Mouse (Mus musculus) forebrain, embryonic 12.5 days (tissue): ENCODE measurements around the gene Tdg. TPM values are rescaled to one million over a fixed set of nuclear protein-coding genes. Genes with fewer than 3 reads are reported as not detected.

Experiments used
- ATAC-seq: fragments of 200-750 bp; cut with Nextera tagmentation; 2 replicates; pipeline ENCODE4 v1.8.0; 2017; ENCODE audit warnings: moderate TSS enrichment; ENCODE audit not compliant: low FRiP score
- H3K27ac ChIP-seq: fragments of 300-500 bp; sonication (generic); 2 replicates; pipeline ENCODE4 v1.5.1; 2016; ENCODE audit warnings: mild to moderate bottlenecking
- H3K27me3 ChIP-seq: fragments of 300-500 bp; sonication (generic); 2 replicates; pipeline ENCODE4 v1.6.1; 2016; ENCODE audit warnings: mild to moderate bottlenecking
- H3K36me3 ChIP-seq: fragments of 300-500 bp; sonication (generic); replicated peaks from 2 replicates; pipeline ENCODE4 v1.6.1; 2016; ENCODE audit warnings: mild to moderate bottlenecking
- H3K4me1 ChIP-seq: fragments of 300-500 bp; sonication (generic); 2 replicates; pipeline ENCODE4 v1.6.1; 2016
- H3K4me2 ChIP-seq: fragments of 300-500 bp; sonication (generic); 2 replicates; pipeline ENCODE4 v1.6.1; 2016; ENCODE audit warnings: mild to moderate bottlenecking, moderate library complexity
- H3K4me3 ChIP-seq: fragments of 300-500 bp; sonication (generic); replicated peaks from 2 replicates; pipeline ENCODE4 v1.5.1; 2016; ENCODE audit warnings: mild to moderate bottlenecking
- H3K9ac ChIP-seq: fragments of 300-500 bp; sonication (generic); 2 replicates; pipeline ENCODE4 v1.6.1; 2016; ENCODE audit warnings: mild to moderate bottlenecking
- H3K9me3 ChIP-seq: fragments of 300-500 bp; sonication (generic); 2 replicates; pipeline ENCODE4 v1.6.1; 2016
- WGBS: fragments of 180-500 bp; shearing (Covaris S2); methylation state at CpG from one replicate; pipeline ENCODE4 v1.1.7; 2016; 5-methylcytosine and 5-hydroxymethylcytosine counted together
- polyA plus RNA-seq: library from polyadenylated mRNA; unstranded; fragments of >200 nt; fragmentation: Nextera tagmentation; extraction: Ambion mirVana; gene quantifications from 2 replicates; pipeline ENCODE4 v1.2.1, GENCODE M21; 2016

Gene Tdg
- polyA plus RNA-seq, 1 experiment from 2014 or later, result 295 TPM

GRCm38 (mm10) chr10:82666436-82667234 is 37.0 kb downstream of the Tdg start:
- Histone ChIP-seq H3K4me1 (peaks cover 6% of the 10 kb centered on the region; the same call in 1 of the 2 replicates), H3K27me3 (no peaks in the 10 kb centered on the region), H3K4me2 (peak overlapping the region; percentile 34; the same call in 1 of the 2 replicates), H3K36me3 (no peaks in the 10 kb centered on the region), H3K9ac (0 out of 2 replicates have a peak overlapping the region, but pooled peaks have one; percentile 12), H3K4me3 (peak overlapping the region; percentile 7; the same call in 1 of the 2 replicates), H3K9me3 (no peaks in the 10 kb centered on the region), H3K27ac (no peak overlapping the region)
- peak; percentile 89 for ATAC-seq
- WGBS, result 21% methylated on average over 22 of the region's 22 CpGs

- Histone ChIP-seq H3K27me3 (no peaks in the 10 kb centered on the region), H3K4me2 (no peak overlapping the region), H3K4me1 (peaks cover 6% of the 10 kb centered on the region; the same call in 1 of the 2 replicates), H3K27ac (no peak overlapping the region), H3K9me3 (no peaks in the 10 kb centered on the region), H3K4me3 (no peak overlapping the region), H3K36me3 (no peaks in the 10 kb centered on the region), H3K9ac (no peak overlapping the region)
- no peak for ATAC-seq
- 84% methylated on average over 6 of the region's 6 CpGs for WGBS
Observed at GRCm38 (mm10) chr10:82670205-82670604, 40.6 kb downstream of the Tdg start.

GRCm38 (mm10) chr10:82676949-82677348 is 47.3 kb downstream of the Tdg start:
- Histone ChIP-seq H3K9ac (no peak overlapping the region), H3K27ac (no peak overlapping the region), H3K27me3 (no peaks in the 10 kb centered on the region), H3K4me1 (no peaks in the 10 kb centered on the region), H3K4me3 (no peak overlapping the region), H3K36me3 (no peaks in the 10 kb centered on the region), H3K4me2 (no peak overlapping the region), H3K9me3 (no peaks in the 10 kb centered on the region)
- WGBS, result 84% methylated on average over 6 of the region's 6 CpGs
- no peak for ATAC-seq

- Histone ChIP-seq H3K4me3 (no peak overlapping the region), H3K9ac (no peak overlapping the region), H3K9me3 (no peaks in the 10 kb centered on the region), H3K27me3 (no peaks in the 10 kb centered on the region), H3K27ac (no peak overlapping the region), H3K4me1 (no peaks in the 10 kb centered on the region), H3K36me3 (no peaks in the 10 kb centered on the region), H3K4me2 (no peak overlapping the region)
- WGBS, result 94% methylated on average over 5 of the region's 5 CpGs
- ATAC-seq, result no peak
Observed at GRCm38 (mm10) chr10:82680769-82681168, 51.1 kb downstream of the Tdg start.

GRCm38 (mm10) chr10:82681639-82682038 is 52.0 kb downstream of the Tdg start:
- no peak overlapping the region for H3K9ac ChIP-seq
- WGBS, result 83% methylated on average over 7 of the region's 7 CpGs
- H3K4me2 ChIP-seq, result no peak overlapping the region
- H3K36me3 ChIP-seq, result no peaks in the 10 kb centered on the region
- no peak for ATAC-seq
- H3K27ac ChIP-seq, result no peak overlapping the region
- no peaks in the 10 kb centered on the region for H3K4me1 ChIP-seq
- no peaks in the 10 kb centered on the region for H3K27me3 ChIP-seq
- no peak overlapping the region for H3K4me3 ChIP-seq
- H3K9me3 ChIP-seq, result no peaks in the 10 kb centered on the region

- no peak for ATAC-seq
- 0 out of 2 replicates have a peak, but pooled peaks cover under 1% of the 10 kb centered on the region for H3K4me1 ChIP-seq
- no peaks in the 10 kb centered on the region for H3K27me3 ChIP-seq
- H3K4me2 ChIP-seq, result no peak overlapping the region
- H3K4me3 ChIP-seq, result no peak overlapping the region
- H3K27ac ChIP-seq, result no peak overlapping the region
- H3K36me3 ChIP-seq, result no peaks in the 10 kb centered on the region
- H3K9ac ChIP-seq, result no peak overlapping the region
- H3K9me3 ChIP-seq, result no peaks in the 10 kb centered on the region
- 83% methylated on average over 2 of the region's 2 CpGs for WGBS
Observed at GRCm38 (mm10) chr10:82685440-82685839, 55.8 kb downstream of the Tdg start.

GRCm38 (mm10) chr10:82689681-82690211 is 60.1 kb downstream of the Tdg start:
- H3K9ac ChIP-seq, result no peak overlapping the region
- H3K27ac ChIP-seq, result no peak overlapping the region
- no peaks in the 10 kb centered on the region for H3K27me3 ChIP-seq
- H3K4me3 ChIP-seq, result no peak overlapping the region
- H3K9me3 ChIP-seq, result no peaks in the 10 kb centered on the region
- no peak for ATAC-seq
- H3K36me3 ChIP-seq, result no peaks in the 10 kb centered on the region
- 80% methylated on average over 7 of the region's 7 CpGs for WGBS
- 0 out of 2 replicates have a peak, but pooled peaks cover 4% of the 10 kb centered on the region for H3K4me1 ChIP-seq
- H3K4me2 ChIP-seq, result no peak overlapping the region

- H3K27me3 ChIP-seq, result 0 out of 2 replicates have a peak, but pooled peaks cover 2% of the 10 kb centered on the region
- H3K9me3 ChIP-seq, result no peaks in the 10 kb centered on the region
- no peaks in the 10 kb centered on the region for H3K36me3 ChIP-seq
- H3K4me3 ChIP-seq, result no peak within 1 kb of the TSS
- H3K4me2 ChIP-seq, result peak within 1 kb of the TSS; percentile 30; the same call in 1 of the 2 replicates
- ATAC-seq, result no peak
- H3K27ac ChIP-seq, result no peak within 1 kb of the TSS
- H3K4me1 ChIP-seq, result 0 out of 2 replicates have a peak, but pooled peaks cover 4% of the 10 kb centered on the region
- H3K9ac ChIP-seq, result 0 out of 2 replicates have a peak within 1 kb of the TSS, but pooled peaks have one; percentile 8
- WGBS, result 8% methylated on average over 14 of the region's 14 CpGs
Observed at GRCm38 (mm10) chr10:82690494-82690893, 60.9 kb downstream of the Tdg start, which contains the start of gene Glt8d2. TSS of gene Glt8d2 (minus strand) at chr10:82690650.

- 0 out of 2 replicates have a peak, but pooled peaks cover 2% of the 10 kb centered on the region for H3K27me3 ChIP-seq
- no peak within 1 kb of the TSS for H3K9ac ChIP-seq
- H3K4me1 ChIP-seq, result peaks cover 15% of the 10 kb centered on the region
- no peak within 1 kb of the TSS for H3K4me3 ChIP-seq
- no peaks in the 10 kb centered on the region for H3K36me3 ChIP-seq
- H3K4me2 ChIP-seq, result no peak within 1 kb of the TSS
- no peak for ATAC-seq
- 84% methylated on average over 5 of the region's 5 CpGs for WGBS
- no peaks in the 10 kb centered on the region for H3K9me3 ChIP-seq
- H3K27ac ChIP-seq, result no peak within 1 kb of the TSS
Observed at GRCm38 (mm10) chr10:82695956-82696355, 66.3 kb downstream of the Tdg start, which contains the start of gene Hcfc2. TSS of gene Hcfc2 (plus strand) at chr10:82696160.

GRCm38 (mm10) chr10:82696453-82697079 is 66.9 kb downstream of the Tdg start:
- H3K9ac ChIP-seq, result no peak overlapping the region
- H3K27me3 ChIP-seq, result 0 out of 2 replicates have a peak, but pooled peaks cover 2% of the 10 kb centered on the region
- peaks cover 15% of the 10 kb centered on the region for H3K4me1 ChIP-seq
- H3K4me3 ChIP-seq, result no peak overlapping the region
- no peaks in the 10 kb centered on the region; the same call in 1 of the 2 replicates for H3K36me3 ChIP-seq
- 74% methylated on average over 4 of the region's 4 CpGs for WGBS
- H3K9me3 ChIP-seq, result no peaks in the 10 kb centered on the region
- no peak overlapping the region for H3K27ac ChIP-seq
- H3K4me2 ChIP-seq, result no peak overlapping the region
- ATAC-seq, result no peak

GRCm38 (mm10) chr10:82697305-82697898 is 67.8 kb downstream of the Tdg start:
- WGBS, result 87% methylated on average over 3 of the region's 3 CpGs
- Histone ChIP-seq H3K9ac (no peak overlapping the region), H3K9me3 (no peaks in the 10 kb centered on the region), H3K36me3 (peaks cover 3% of the 10 kb centered on the region; the same call in 1 of the 2 replicates), H3K27ac (no peak overlapping the region), H3K4me1 (peaks cover 15% of the 10 kb centered on the region), H3K4me3 (no peak overlapping the region), H3K4me2 (no peak overlapping the region), H3K27me3 (0 out of 2 replicates have a peak, but pooled peaks cover 2% of the 10 kb centered on the region)
- no peak for ATAC-seq
